Mouse (Mus musculus) kidney, postnatal 36 days (tissue): ENCODE measurements at regions not wholly inside any gene's neighbourhood (a gene's known extent, or its start where the extent isn't known, plus 50 kb on each side); places are given as distances from the start of the nearest gene placed in this dataset.
"Not testable (repeated sequence)": the region's sequence is repeated elsewhere in the genome, so short reads cannot be mapped to it uniquely, and the experiment has no call there.

Source experiments
- DNase-seq, 2 experiments: peaks; one replicate each; pipeline ENCODE4 v3.0.0; 2021 to 2022; ENCODE audit warnings: mixed read lengths in 2 of 2

- DNase-seq, result no peak
Measured at GRCm38 (mm10) chr16:49430296-49430695, 268.7 kb upstream of the Ift57 start.

DNA sequence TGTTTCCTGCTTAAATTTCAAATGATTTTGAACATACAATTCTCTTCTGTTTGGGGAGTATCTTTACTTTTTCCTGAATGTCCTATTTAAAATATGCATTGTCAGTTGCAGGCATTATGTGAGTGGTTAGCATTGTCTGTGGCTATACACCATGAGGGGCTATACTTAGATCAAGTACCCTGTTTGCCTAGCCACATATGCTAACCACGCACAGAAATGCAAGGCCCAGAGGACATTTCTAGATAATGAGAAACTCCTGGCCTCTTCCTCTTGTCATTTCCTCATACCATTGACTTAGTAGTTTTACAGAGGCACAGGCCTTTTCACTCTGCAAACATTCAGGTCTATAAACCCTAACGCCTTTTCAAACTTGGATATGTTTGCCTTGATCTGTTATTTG lies 267.1 kb upstream of the Ift57 start:
- no peak for DNase-seq

- DNase-seq, result peak in 1 of 2 experiments; percentile 46
Measured at GRCm38 (mm10) chr16:49441225-49441624, 257.8 kb upstream of the Ift57 start.

DNA sequence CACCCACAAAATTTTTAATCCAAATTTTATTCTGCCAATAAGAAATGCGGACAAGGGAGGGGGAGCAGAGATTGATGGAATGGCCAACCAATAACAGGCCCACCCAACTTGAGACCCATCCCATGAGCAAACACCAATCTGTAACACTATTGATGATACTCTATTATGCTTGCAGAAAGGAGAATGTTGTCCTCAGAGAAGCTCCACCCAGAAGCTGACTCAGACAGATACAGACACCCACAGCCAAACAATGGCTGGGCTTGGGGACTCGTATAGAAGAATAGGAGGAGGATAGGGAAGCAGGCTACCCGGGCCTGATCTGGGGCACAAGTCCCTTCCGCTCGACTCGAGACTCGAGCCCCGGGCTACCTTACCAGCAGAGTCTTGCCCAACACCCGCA lies 251.7 kb upstream of the Ift57 start:
- DNase-seq, result not testable (repeated sequence)

DNA sequence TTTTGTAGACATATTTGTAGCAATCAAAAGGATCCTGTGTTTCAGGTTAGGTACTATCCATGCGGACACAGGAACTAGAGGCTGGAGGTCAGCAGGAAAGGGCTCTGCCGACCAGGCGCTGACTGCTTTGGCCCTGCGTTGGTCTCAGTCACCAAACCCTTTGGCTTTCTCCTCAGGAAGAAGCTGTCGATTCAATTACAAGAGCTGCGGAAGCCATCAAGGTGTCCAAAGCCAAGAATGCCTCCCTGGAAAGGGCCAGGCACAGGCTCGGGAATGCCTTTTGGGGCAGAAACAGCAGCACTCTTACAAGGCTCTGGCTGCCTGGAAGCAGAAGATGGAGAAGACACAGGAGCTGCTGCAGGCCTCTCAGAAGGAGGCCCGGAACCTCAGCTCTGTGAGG lies 205.2 kb upstream of the Ift57 start:
- no peak for DNase-seq

- DNase-seq, result no peak
Measured at GRCm38 (mm10) chr16:49497521-49498010, 201.5 kb upstream of the Ift57 start.

DNA sequence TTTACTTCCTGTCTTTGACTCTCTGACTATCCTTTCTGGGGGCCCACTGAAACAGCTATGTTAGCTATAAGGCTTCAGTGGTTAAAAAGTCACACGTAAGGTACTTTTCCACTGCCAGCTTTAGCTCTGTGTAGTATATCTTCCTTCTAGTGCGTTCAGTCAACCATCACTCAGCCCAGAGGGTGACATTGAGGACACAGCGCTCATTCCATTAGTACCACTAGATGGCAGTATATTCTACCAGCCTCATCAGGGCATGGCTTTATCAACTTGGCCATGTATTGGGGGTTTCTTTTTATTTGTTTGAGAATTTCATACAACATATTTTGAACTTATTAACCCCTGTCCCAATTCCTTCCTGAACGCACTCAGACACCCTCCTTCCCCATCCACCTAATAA lies 198.2 kb upstream of the Ift57 start:
- DNase-seq, result peak; percentile 31 to 33

GRCm38 (mm10) chr16:49503897-49504413 lies 195.1 kb upstream of the Ift57 start:
- peak; percentile 22 to 29 for DNase-seq

GRCm38 (mm10) chr16:49504669-49505068 lies 194.4 kb upstream of the Ift57 start:
- no peak for DNase-seq

DNA sequence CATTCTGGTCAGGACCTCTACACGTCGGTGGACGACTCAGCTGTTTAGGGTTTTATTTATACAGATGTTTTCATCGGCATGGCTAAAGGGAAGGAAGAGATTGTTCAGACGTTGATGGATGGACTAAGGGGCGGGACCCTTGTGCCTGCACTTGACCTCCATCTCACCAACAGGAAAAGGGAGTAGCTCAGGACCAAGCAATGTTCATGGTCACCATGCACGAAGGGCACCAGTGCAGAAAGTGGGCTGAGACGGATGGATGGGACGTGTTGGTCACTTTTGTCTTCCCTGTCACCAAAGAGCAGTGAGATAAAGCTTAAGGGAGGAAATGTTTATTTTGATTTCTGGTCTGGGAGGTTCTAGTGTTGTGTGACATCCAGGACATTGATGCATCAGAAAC lies 193.8 kb upstream of the Ift57 start:
- DNase-seq, result peak; percentile 8 to 20

GRCm38 (mm10) chr16:49518844-49519243 lies 180.2 kb upstream of the Ift57 start:
- no peak for DNase-seq

DNA sequence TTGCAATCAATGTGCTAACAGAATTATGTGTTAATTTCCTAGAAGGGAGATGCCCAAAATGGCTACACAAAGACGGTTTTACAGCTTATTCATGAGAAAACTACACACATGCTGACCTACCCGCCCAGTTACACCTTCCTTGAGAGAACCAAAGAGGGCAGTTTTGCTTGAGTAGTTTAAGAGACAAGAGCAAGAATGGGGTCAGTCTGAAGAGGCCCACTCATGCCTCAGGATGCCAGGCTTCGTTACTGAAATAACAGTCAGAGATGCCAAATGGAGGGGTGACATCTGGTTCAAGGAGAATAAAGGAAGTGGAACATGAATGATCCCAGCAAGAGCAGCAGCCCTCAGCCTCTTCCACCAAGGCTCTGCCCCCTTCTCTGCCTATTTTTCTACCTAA lies 178.6 kb upstream of the Ift57 start:
- no peak for DNase-seq

DNA sequence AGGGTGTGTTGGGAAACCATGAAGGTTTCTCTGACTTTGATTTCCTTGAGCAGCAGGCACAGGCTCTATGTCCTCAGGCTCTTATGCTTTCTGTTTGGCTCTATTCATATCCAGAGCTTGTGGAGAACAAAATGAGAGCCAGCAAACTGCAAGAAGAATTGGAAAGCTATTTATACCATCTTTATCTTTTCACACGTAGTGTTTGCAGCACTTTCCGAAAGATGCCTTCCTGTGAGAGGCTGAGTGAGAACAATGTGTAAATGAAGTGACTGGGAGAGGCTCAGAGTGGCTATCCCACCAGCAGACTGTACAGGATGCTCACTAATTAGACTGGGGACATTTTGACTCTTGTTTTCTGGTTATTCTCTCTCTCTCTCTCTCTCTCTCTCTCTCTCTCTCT lies 177.3 kb upstream of the Ift57 start:
- DNase-seq, result no peak

GRCm38 (mm10) chr16:49522576-49522975 lies 176.5 kb upstream of the Ift57 start:
- no peak for DNase-seq

DNA sequence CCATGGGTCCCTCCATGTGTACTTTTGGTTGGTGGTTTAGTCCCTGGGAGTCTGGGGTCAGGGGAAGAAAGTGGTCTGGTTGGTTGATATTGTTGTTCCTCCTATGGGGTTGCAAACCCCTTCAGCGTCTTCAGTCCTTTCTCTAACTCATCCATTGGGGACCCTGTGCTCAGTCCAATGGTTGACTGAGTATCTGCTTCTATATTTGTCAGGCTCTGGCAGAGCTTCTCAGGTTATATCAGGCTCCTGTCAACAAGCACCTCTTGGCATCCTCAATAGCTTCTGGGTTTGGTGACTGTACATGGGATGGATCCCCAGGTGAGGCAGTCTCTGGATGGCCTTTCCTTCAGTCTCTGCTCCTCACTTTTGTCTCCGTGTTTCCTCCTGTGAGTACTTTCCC lies 170.4 kb upstream of the Ift57 start:
- DNase-seq, result not testable (repeated sequence)

- no peak for DNase-seq
Measured at GRCm38 (mm10) chr16:49529060-49529459, 170.0 kb upstream of the Ift57 start.

- DNase-seq, result no peak
Measured at GRCm38 (mm10) chr16:49530051-49530450, 169.0 kb upstream of the Ift57 start.

DNA sequence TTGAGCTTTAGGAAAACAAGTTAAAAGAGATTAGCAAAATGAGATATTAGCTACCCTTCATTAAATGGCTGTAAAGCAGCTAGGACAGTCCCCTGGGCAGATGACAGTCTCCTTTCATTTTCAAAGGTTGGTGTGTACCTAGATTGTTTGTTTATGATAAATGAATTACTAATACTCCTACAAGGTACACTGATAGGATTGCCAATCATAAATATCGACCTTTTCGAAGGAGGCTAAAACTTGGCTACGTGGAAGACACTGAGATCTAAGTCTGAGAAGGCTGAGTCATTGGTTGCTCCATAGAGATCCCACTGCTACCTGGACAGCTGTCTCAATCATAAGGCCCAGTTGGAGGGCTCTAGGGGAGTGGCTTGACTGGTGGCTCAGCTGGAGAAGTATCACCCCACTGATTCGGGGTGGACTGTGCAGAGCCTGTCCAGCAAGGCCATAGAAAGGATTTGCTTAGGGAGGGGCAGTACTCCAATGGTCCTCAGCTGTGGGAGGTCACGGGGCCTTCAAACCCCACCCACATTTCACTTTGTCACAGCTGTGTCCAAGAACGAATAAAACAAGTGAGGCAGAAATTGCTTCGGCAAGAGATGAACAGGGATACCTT lies 166.9 kb upstream of the Ift57 start:
- DNase-seq, result no peak

- DNase-seq, result peak; percentile 9 to 35
Measured at GRCm38 (mm10) chr16:49533498-49533998, 165.5 kb upstream of the Ift57 start.

- DNase-seq, result no peak
Measured at GRCm38 (mm10) chr16:49550231-49550630, 148.8 kb upstream of the Ift57 start.

GRCm38 (mm10) chr16:49570031-49570430 lies 129.0 kb upstream of the Ift57 start:
- DNase-seq, result no peak

DNA sequence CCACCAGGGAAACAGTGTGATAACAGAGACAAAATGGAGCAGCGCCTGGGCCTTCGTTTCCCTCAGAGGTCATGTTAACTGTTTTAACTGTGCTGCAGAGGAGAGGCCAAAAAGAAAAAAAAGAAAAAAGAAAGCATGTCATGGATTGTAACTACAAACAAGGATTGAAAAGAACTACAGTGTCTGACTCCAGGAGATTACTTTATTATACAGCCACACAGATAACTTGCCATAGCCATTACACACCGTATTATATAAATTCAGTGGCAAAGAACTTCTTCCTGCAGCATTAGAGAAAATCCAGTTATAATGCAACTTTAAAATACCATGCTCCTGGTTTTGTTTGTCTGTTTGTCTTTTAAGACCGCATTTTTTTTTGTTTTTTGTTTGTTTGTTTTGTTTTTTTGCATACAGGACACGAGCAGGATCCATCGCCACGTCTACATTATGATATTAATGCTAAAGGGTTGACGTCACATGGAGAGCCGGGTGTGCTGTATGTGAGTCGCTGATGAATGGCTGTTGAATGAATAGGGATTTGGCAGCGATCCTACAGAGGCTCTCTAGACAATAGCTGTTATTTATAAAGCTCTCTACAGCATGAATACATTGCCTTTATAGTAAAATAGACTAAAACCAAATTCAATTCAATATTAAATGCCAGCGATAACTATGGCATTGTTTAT lies 126.4 kb upstream of the Ift57 start:
- DNase-seq, result no peak

DNA sequence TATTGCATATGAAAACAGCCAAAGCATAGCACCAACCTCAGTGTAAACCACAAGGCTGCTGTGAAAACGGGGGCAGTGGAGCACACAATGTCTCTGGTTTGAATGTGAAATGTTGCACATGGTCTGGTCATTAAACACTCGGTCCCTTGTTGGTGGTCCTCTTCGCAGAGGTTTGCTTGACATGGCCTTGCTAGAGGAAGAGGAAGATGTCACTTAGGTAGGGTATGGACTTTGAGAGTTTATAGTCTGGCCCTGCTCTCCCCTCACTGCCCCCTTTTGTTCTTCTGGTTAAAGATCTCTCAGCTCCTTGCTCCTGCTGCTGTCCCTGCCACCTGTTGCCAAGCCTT lies 125.9 kb upstream of the Ift57 start:
- DNase-seq, result no peak

DNA sequence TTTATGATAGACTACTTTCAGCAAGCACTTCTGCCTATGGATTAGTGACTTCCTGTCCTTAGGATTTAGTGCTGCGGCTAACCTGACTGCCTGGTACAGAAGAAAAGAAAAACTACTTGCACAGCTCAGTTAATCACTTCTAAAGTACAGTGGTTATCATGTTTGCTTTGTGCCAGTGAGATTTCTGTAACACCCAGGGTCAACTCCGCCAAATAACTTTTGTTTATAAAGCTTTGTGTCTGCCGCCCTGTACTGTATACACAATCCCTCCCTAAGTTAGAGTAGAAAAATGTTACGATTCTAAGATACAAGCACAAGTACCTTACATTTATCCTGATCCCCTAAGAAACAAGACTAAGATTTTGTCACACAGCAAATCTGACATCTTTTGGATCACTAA lies 120.1 kb upstream of the Ift57 start:
- no peak for DNase-seq
